Mouse (Mus musculus) hindbrain, postnatal 0 days (tissue): ENCODE measurements at regions not wholly inside any gene's neighbourhood (a gene's known extent, or its start where the extent isn't known, plus 50 kb on each side); places are given as distances from the start of the nearest gene placed in this dataset.

ENCODE experiments used
- ATAC-seq: fragments of 200-750 bp; cut with Nextera tagmentation; 2 replicates; pipeline ENCODE4 v1.8.0; 2017; ENCODE audit warnings: mild to moderate bottlenecking, moderate TSS enrichment, moderate library complexity
- DNase-seq: peaks from one replicate; pipeline ENCODE4 v3.0.0-alpha.2; 2015; ENCODE audit warnings: low spot score
- H3K27ac ChIP-seq: fragments of 300-500 bp; sonication (generic); 2 replicates; pipeline ENCODE4 v1.5.1; 2014; ENCODE audit warnings: mild to moderate bottlenecking
- H3K27me3 ChIP-seq: fragments of 300-500 bp; sonication (generic); 2 replicates; pipeline ENCODE4 v1.6.1; 2014; ENCODE audit warnings: low read length, mixed read lengths; ENCODE audit not compliant: insufficient read depth
- H3K36me3 ChIP-seq: fragments of 300-500 bp; sonication (generic); 2 replicates; pipeline ENCODE4 v1.6.1; 2014; ENCODE audit warnings: low read length, mixed read lengths; ENCODE audit not compliant: insufficient read depth
- H3K4me1 ChIP-seq: fragments of 300-500 bp; sonication (generic); 2 replicates; pipeline ENCODE4 v1.6.1; 2014; ENCODE audit warnings: antibody characterized with exemption, low read length, mixed read lengths; ENCODE audit not compliant: insufficient read depth
- H3K4me2 ChIP-seq: fragments of 300-500 bp; sonication (generic); 2 replicates; pipeline ENCODE4 v1.6.1; 2014; ENCODE audit warnings: low read depth, mild to moderate bottlenecking, low read length, moderate library complexity, mixed read lengths
- H3K4me3 ChIP-seq: fragments of 300-500 bp; sonication (generic); 2 replicates; pipeline ENCODE4 v1.5.1; 2014; ENCODE audit warnings: low read length
- H3K9ac ChIP-seq: fragments of 300-500 bp; sonication (generic); replicated peaks from 2 replicates; pipeline ENCODE4 v1.6.1; 2014; ENCODE audit warnings: mild to moderate bottlenecking, low read length, moderate library complexity, mixed read lengths
- H3K9me3 ChIP-seq: fragments of 300-500 bp; sonication (generic); 2 replicates; pipeline ENCODE4 v1.6.1; 2016; ENCODE audit warnings: low read length, mixed read lengths
- CTCF ChIP-seq: IDR thresholded peaks from 2 replicates; pipeline ENCODE4 v1.5.1; 2016; ENCODE audit warnings: antibody characterized with exemption, control low read depth, low read depth
- WGBS: fragments of 180-500 bp; shearing (Covaris S2); extraction: QIAGEN DNeasy Blood & Tissue Kit; methylation state at CpG from one replicate; pipeline ENCODE4 v1.1.7; 2014; 5-methylcytosine and 5-hydroxymethylcytosine counted together

GRCm38 (mm10) chr14:24781674-24782073, 294.7 kb downstream of the Rps24 start:
- no peaks in the 10 kb centered on the region for H3K27me3 ChIP-seq
- TF ChIP-seq CTCF, result no peak
- no peak overlapping the region for H3K27ac ChIP-seq
- WGBS, result 89% methylated on average over 3 of the region's 3 CpGs
- no peaks in the 10 kb centered on the region for H3K36me3 ChIP-seq
- DNase-seq, result no peak
- no peaks in the 10 kb centered on the region for H3K9me3 ChIP-seq
- no peak overlapping the region for H3K4me2 ChIP-seq
- no peak overlapping the region for H3K9ac ChIP-seq
- no peak overlapping the region for H3K4me3 ChIP-seq
- ATAC-seq, result no peak
- H3K4me1 ChIP-seq, result peaks cover 15% of the 10 kb centered on the region; the same call in 1 of the 2 replicates

DNA sequence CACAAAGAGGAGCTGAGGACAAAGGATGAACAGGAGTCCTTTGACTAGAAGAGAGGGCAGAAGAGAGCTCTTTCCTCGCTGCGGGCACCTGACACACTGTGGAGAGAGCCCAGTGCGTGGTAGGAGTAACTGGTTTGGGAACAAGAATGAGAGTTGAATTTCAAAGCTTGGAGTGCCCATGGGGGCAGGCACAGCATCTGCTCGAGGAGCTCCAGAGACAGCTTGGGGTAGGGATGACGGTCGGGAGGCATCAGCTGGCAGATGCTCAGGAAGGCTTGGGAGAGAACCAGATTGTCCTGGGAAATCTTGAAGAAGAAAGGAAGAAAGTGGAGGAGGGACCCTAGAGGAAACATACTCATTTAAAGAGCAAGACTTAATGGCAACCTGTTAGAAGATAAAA, 297.0 kb downstream of the Rps24 start:
- ATAC-seq, result no peak
- H3K4me2 ChIP-seq, result no peak overlapping the region
- H3K4me1 ChIP-seq, result peaks cover 10% of the 10 kb centered on the region; the same call in 1 of the 2 replicates
- no peaks in the 10 kb centered on the region for H3K27me3 ChIP-seq
- H3K9me3 ChIP-seq, result no peaks in the 10 kb centered on the region
- no peak for DNase-seq
- H3K4me3 ChIP-seq, result no peak overlapping the region
- WGBS, result 51% methylated on average over 6 of the region's 6 CpGs
- no peak overlapping the region for H3K9ac ChIP-seq
- H3K36me3 ChIP-seq, result no peaks in the 10 kb centered on the region
- no peak overlapping the region for H3K27ac ChIP-seq
- no peak for TF ChIP-seq CTCF

- no peaks in the 10 kb centered on the region for H3K9me3 ChIP-seq
- H3K4me3 ChIP-seq, result no peak overlapping the region
- WGBS, result 81% methylated on average over 5 of the region's 5 CpGs
- H3K4me2 ChIP-seq, result no peak overlapping the region
- DNase-seq (no peak), ATAC-seq (no peak)
- no peaks in the 10 kb centered on the region for H3K36me3 ChIP-seq
- TF ChIP-seq CTCF, result no peak
- no peak overlapping the region for H3K9ac ChIP-seq
- no peaks in the 10 kb centered on the region for H3K4me1 ChIP-seq
- H3K27me3 ChIP-seq, result no peaks in the 10 kb centered on the region
- no peak overlapping the region for H3K27ac ChIP-seq
These were observed 298.5 kb downstream of the Rps24 start for GRCm38 (mm10) chr14:24785452-24785851.

DNA sequence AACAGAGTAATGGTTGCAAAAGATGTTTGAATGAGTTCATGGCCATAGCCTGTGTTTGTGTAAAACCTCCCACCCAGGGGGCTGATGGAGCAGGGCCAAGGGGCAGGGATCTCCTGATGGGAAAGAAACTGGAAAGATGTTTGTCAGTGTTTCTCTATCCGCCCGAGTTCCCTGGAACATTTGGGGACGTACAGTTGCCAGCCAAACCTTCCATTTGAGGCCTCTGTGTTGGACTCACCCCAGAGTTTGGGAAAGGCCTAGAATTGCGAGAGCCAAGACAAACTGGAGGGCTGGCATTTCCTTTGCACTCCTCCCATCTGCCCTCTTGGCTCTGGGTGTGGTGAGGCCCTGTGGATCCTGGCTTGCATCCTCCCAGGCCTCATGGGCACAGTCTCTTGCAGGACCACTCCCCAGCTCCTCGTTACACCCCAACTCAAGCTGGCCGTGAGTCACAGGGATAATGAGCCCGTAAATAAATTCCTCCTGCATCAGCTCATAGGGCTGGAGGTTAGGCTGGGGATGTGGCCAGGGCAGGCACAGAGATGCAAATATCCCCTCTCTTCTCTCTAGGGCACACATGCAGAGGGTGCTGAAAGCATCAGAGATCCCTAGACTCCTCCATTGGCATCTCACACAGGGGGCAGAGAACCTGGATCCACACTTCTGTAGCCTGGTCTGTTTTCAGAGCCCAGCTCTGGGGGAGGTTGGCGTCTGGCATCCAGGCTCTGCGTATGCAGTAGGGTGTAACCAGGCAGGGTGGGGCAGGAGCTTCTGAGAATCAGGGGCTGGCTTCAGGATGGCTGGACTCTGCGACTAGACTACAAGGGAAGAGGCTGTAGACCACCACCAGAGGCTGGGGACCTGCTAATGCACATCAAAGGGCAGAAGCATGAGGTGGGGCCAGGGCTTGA, 306.7 kb downstream of the Rps24 start:
- Histone ChIP-seq H3K27me3 (no peaks in the 10 kb centered on the region), H3K4me3 (no peak overlapping the region), H3K36me3 (no peaks in the 10 kb centered on the region), H3K4me2 (no peak overlapping the region), H3K9ac (no peak overlapping the region), H3K4me1 (0 out of 2 replicates have a peak, but pooled peaks cover 4% of the 10 kb centered on the region), H3K27ac (peak overlapping the region; percentile 69), H3K9me3 (no peaks in the 10 kb centered on the region)
- WGBS, result 32% methylated on average over 10 of the region's 10 CpGs
- TF ChIP-seq CTCF, result no peak
- peak; percentile 70 for ATAC-seq
- peak; percentile 78 for DNase-seq

GRCm38 (mm10) chr14:24794359-24794845, 307.5 kb downstream of the Rps24 start:
- Histone ChIP-seq H3K4me2 (no peak overlapping the region), H3K27ac (peak overlapping the region; percentile 69; the same call in 1 of the 2 replicates), H3K9ac (no peak overlapping the region), H3K36me3 (no peaks in the 10 kb centered on the region), H3K4me3 (no peak overlapping the region), H3K4me1 (0 out of 2 replicates have a peak, but pooled peaks cover 4% of the 10 kb centered on the region), H3K27me3 (no peaks in the 10 kb centered on the region), H3K9me3 (no peaks in the 10 kb centered on the region)
- ATAC-seq, result no peak
- 59% methylated on average over 12 of the region's 12 CpGs for WGBS
- no peak for DNase-seq
- TF ChIP-seq CTCF, result no peak

DNA sequence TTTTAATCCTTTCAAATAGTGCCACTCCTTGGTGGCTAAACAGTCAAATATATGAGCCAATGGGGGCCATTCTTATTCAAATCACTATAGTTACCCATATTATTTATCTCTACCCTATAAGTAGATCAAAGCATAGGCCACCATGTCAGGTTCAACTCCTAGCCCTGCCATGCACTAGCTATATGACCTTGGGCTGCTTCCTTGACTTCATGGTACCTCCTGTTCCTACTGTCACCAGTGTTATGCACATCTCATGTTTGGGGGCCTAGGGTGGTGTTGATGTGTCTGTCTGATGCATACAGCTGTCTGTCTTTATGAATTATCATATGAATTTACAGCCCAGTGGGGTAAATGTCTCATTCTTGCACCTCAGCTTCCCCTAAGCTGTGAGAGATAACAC, 310.6 kb downstream of the Rps24 start:
- Histone ChIP-seq H3K4me1 (0 out of 2 replicates have a peak, but pooled peaks cover 4% of the 10 kb centered on the region), H3K27ac (no peak overlapping the region), H3K27me3 (no peaks in the 10 kb centered on the region), H3K9ac (no peak overlapping the region), H3K9me3 (no peaks in the 10 kb centered on the region), H3K4me3 (no peak overlapping the region), H3K36me3 (no peaks in the 10 kb centered on the region), H3K4me2 (no peak overlapping the region)
- DNase-seq (no peak), ATAC-seq (no peak)
- no peak for TF ChIP-seq CTCF

DNA sequence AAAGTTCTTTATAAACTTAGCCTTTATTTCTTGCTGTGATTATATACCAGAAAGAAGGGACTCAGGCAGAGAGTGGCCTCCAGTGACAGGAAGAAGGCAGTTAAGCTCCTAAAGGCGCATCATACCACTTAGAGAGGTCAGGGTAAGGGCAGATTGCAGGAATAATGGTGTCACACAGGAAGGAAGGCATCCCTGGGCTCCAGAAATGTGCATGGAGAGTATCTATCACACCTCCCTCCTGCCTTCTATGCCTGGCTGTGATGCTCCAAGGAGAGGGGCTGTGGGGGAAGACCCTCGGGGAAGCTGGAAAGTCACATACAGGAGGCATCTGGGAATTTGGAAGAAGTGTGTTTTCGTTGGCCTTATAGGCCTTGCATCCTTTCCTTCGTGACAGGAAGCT, 311.1 kb downstream of the Rps24 start:
- ATAC-seq (no peak), DNase-seq (no peak)
- no peak overlapping the region for H3K9ac ChIP-seq
- H3K4me1 ChIP-seq, result 0 out of 2 replicates have a peak, but pooled peaks cover 4% of the 10 kb centered on the region
- WGBS, result 83% methylated on average over 4 of the region's 4 CpGs
- H3K4me3 ChIP-seq, result no peak overlapping the region
- no peaks in the 10 kb centered on the region for H3K9me3 ChIP-seq
- H3K27me3 ChIP-seq, result no peaks in the 10 kb centered on the region
- no peak overlapping the region for H3K4me2 ChIP-seq
- H3K27ac ChIP-seq, result no peak overlapping the region
- no peaks in the 10 kb centered on the region for H3K36me3 ChIP-seq
- TF ChIP-seq CTCF, result no peak
